Mouse (Mus musculus) G1E (cell line): ENCODE data around the gene Zdhhc21.

ENCODE experiments used
- CTCF ChIP-seq: IDR thresholded peaks from 2 replicates; pipeline ENCODE4 v1.5.1; 2012; ENCODE audit warnings: low read depth, low read length, inconsistent platforms, mixed read lengths
- GATA1 ChIP-seq: IDR thresholded peaks from 2 replicates; pipeline ENCODE4 v1.6.1; 2012; ENCODE audit warnings: borderline replicate concordance, low read length, inconsistent platforms, mixed read lengths

- TF ChIP-seq CTCF: no peak
- TF ChIP-seq GATA1: no peak
These were observed 96.2 kb downstream of the Zdhhc21 start for GRCm38 (mm10) chr4:82763586-82763985.
